Mouse (Mus musculus) C2C12 (cell line): ENCODE data around the gene Stk38l. TPM values are rescaled to one million over a fixed set of nuclear protein-coding genes. Genes with fewer than 3 reads are reported as not detected.
A peak's percentile ranks its signal among the peaks of the same experiment; 100 is the strongest.

Source experiments
- H3K27me3 ChIP-seq: one replicate; pipeline ENCODE4 v1.6.1; 2011; ENCODE audit not compliant: control insufficient read depth, insufficient read depth, insufficient read length
- H3K36me3 ChIP-seq: one replicate; pipeline ENCODE4 v1.6.1; 2011; ENCODE audit not compliant: control insufficient read depth, insufficient read depth
- H3K4me3 ChIP-seq: one replicate; pipeline ENCODE4 v1.5.1; 2011; ENCODE audit warnings: mild to moderate bottlenecking, control low read depth; ENCODE audit not compliant: poor library complexity, insufficient read depth, severe bottlenecking
- H3K79me2 ChIP-seq: one replicate; pipeline ENCODE4 v1.6.1; 2011; ENCODE audit not compliant: control insufficient read depth, insufficient read depth
- H3K79me3 ChIP-seq: one replicate; pipeline ENCODE4 v1.6.1; 2011; ENCODE audit warnings: low read depth, control low read depth
- H3ac ChIP-seq: one replicate; pipeline ENCODE3; 2011; ENCODE audit warnings: low read depth; ENCODE audit not compliant: control insufficient read depth, insufficient read length
- CEBPB ChIP-seq: IDR thresholded peaks from one replicate; pipeline ENCODE4 v1.6.1; 2011; ENCODE audit warnings: low read depth, mild to moderate bottlenecking, control low read depth, moderate library complexity
- CTCF ChIP-seq: IDR thresholded peaks from one replicate; pipeline ENCODE4 v1.5.1; 2011; ENCODE audit not compliant: control insufficient read depth, insufficient read depth, insufficient read length
- FOSL1 ChIP-seq: IDR thresholded peaks from one replicate; pipeline ENCODE4 v1.8.0; 2011; ENCODE audit warnings: mild to moderate bottlenecking, low read length; ENCODE audit not compliant: poor library complexity, insufficient read depth, severe bottlenecking
- MAX ChIP-seq: IDR thresholded peaks from one replicate; pipeline ENCODE4 v1.6.1; 2011; ENCODE audit warnings: mild to moderate bottlenecking, control low read depth
- MYOD1 ChIP-seq: IDR thresholded peaks from one replicate; pipeline ENCODE4 v1.6.1; 2011; ENCODE audit warnings: low read depth; ENCODE audit not compliant: control insufficient read depth, insufficient read length
- MYOG ChIP-seq: IDR thresholded peaks from one replicate; pipeline ENCODE4 v1.6.1; 2011; ENCODE audit not compliant: control insufficient read depth, insufficient read length; ENCODE audit errors: extremely low read depth
- USF1 ChIP-seq: IDR thresholded peaks from one replicate; pipeline ENCODE4 v1.6.1; 2011; ENCODE audit warnings: low read depth, mild to moderate bottlenecking, control low read depth, moderate library complexity
- polyA plus RNA-seq: library from polyadenylated mRNA; unstranded; fragments of >200 nt; fragmentation: generic; extraction: Trizol; gene quantifications from one replicate; pipeline ENCODE4 v1.2.1, GENCODE M21; 2012; ENCODE audit warnings: missing spikeins

Gene Stk38l
- polyA plus RNA-seq, 1 experiment: 3.0 TPM

GRCm38 (mm10) chr6:146702126-146702881 is 22.5 kb upstream of the Stk38l start:
- Histone ChIP-seq H3ac (no peak overlapping the region), H3K4me3 (no peak overlapping the region), H3K79me3 (no peaks in the 10 kb centered on the region), H3K36me3 (no peaks in the 10 kb centered on the region), H3K79me2 (no peaks in the 10 kb centered on the region), H3K27me3 (no peaks in the 10 kb centered on the region)
- no peak for TF ChIP-seq FOSL1
- no peak for TF ChIP-seq CEBPB
- TF ChIP-seq MYOD1: no peak
- TF ChIP-seq MAX: no peak
- no peak for TF ChIP-seq MYOG
- TF ChIP-seq CTCF: no peak
- no peak for TF ChIP-seq USF1

GRCm38 (mm10) chr6:146703351-146703750 is 21.4 kb upstream of the Stk38l start:
- no peak overlapping the region for H3K4me3 ChIP-seq
- H3K27me3 ChIP-seq: no peaks in the 10 kb centered on the region
- no peak for TF ChIP-seq MYOD1
- no peak for TF ChIP-seq USF1
- TF ChIP-seq CEBPB: no peak
- TF ChIP-seq MAX: no peak
- TF ChIP-seq MYOG: no peak
- TF ChIP-seq CTCF: no peak
- TF ChIP-seq FOSL1: no peak
- H3ac ChIP-seq: no peak overlapping the region
- H3K36me3 ChIP-seq: no peaks in the 10 kb centered on the region
- H3K79me3 ChIP-seq: no peaks in the 10 kb centered on the region
- H3K79me2 ChIP-seq: no peaks in the 10 kb centered on the region

GRCm38 (mm10) chr6:146705631-146706030 is 19.2 kb upstream of the Stk38l start:
- TF ChIP-seq FOSL1 (no peak), USF1 (no peak), MYOD1 (no peak), CEBPB (no peak), CTCF (no peak), MYOG (no peak), MAX (no peak)
- H3ac ChIP-seq: no peak overlapping the region
- H3K36me3 ChIP-seq: no peaks in the 10 kb centered on the region
- H3K79me3 ChIP-seq: no peaks in the 10 kb centered on the region
- no peaks in the 10 kb centered on the region for H3K79me2 ChIP-seq
- no peaks in the 10 kb centered on the region for H3K27me3 ChIP-seq
- no peak overlapping the region for H3K4me3 ChIP-seq

GRCm38 (mm10) chr6:146719606-146720005 is 5.2 kb upstream of the Stk38l start:
- H3K27me3 ChIP-seq: no peaks in the 10 kb centered on the region
- H3K4me3 ChIP-seq: no peak overlapping the region
- H3K36me3 ChIP-seq: no peaks in the 10 kb centered on the region
- H3ac ChIP-seq: no peak overlapping the region
- H3K79me2 ChIP-seq: no peaks in the 10 kb centered on the region
- TF ChIP-seq MYOG (no peak), FOSL1 (no peak)
- no peaks in the 10 kb centered on the region for H3K79me3 ChIP-seq

GRCm38 (mm10) chr6:146723805-146724204 is 990 bp upstream of the Stk38l start:
- H3K79me3 ChIP-seq: no peaks in the 10 kb centered on the region
- no peaks in the 10 kb centered on the region for H3K36me3 ChIP-seq
- TF ChIP-seq MAX (no peak), CEBPB (no peak), MYOG (no peak), CTCF (no peak), MYOD1 (no peak), USF1 (no peak), FOSL1 (no peak)
- H3K27me3 ChIP-seq: no peaks in the 10 kb centered on the region
- no peak overlapping the region for H3ac ChIP-seq
- no peak overlapping the region for H3K4me3 ChIP-seq
- no peaks in the 10 kb centered on the region for H3K79me2 ChIP-seq

- peak overlapping the region; percentile 49 for H3K4me3 ChIP-seq
- no peaks in the 10 kb centered on the region for H3K27me3 ChIP-seq
- TF ChIP-seq USF1 (no peak), CEBPB (no peak), MYOG (no peak), FOSL1 (no peak), MYOD1 (no peak), MAX (no peak), CTCF (no peak)
- H3K79me2 ChIP-seq: no peaks in the 10 kb centered on the region
- no peaks in the 10 kb centered on the region for H3K36me3 ChIP-seq
- peaks cover 3% of the 10 kb centered on the region for H3K79me3 ChIP-seq
- H3ac ChIP-seq: peak overlapping the region; percentile 95
Measured at GRCm38 (mm10) chr6:146725384-146725791, 593 bp downstream of the Stk38l start.
